Mouse (Mus musculus): Measurements from ENCODE around the gene Sostdc1. TPM values are rescaled to one million over a fixed set of nuclear protein-coding genes. Genes with fewer than 3 reads are reported as not detected.

Sostdc1 gene
- total RNA-seq (2023): not detected

DNA sequence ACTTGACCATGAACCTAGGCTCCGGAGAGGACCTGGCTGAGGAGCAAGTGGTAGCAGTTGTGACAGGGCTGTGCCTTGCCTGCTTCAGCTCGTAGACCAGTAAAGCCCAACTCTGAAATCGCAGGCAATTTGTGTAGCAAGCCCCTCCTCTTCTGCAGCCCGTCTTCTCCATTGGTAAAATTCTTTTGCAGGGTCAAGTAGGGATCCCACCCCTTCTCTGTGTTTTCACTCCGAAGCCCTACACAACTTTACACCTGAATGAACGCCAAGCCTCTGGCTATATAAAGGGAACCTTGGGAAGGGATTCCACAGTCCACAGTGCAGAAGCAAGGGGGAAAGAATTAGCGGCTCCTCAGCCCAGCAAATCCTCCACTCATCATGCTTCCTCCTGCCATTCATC lies at the start of gene Sostdc1:
TSS of gene Sostdc1 (plus strand) at position 224 of the 400 bp plus-strand sequence.

Other genes with a start within 250 kb of the Sostdc1 start
- gene Ankmy2, start 157.0 kb upstream of the Sostdc1 start, total RNA-seq (2023): 10 to 100 TPM; 19.9 to 20.0 TPM
- 10 to 100 TPM; 58.4 to 62.0 TPM for gene Bzw2, start 156.1 kb upstream of the Sostdc1 start, total RNA-seq (2023)
- gene Lrrc72, start 60.7 kb upstream of the Sostdc1 start, total RNA-seq (2023): not detected
- 1 to 10 TPM; 1.4 to 1.6 TPM for gene Ispd, start 67.3 kb downstream of the Sostdc1 start, total RNA-seq (2023)
- not detected for gene D630036H23Rik, start 68.0 kb downstream of the Sostdc1 start, total RNA-seq (2023)